Mouse (Mus musculus): Measurements from ENCODE around the gene Bhlhe40. TPM values are rescaled to one million over a fixed set of nuclear protein-coding genes. Genes with fewer than 3 reads are reported as not detected.

Bhlhe40 gene
- polyA plus RNA-seq, 1 experiment from 2014 or later: 20.8 TPM

- H3K36me3 ChIP-seq (ENCODE audit: control insufficient read depth, insufficient read depth, low read length): peaks cover 11% of the 10 kb centered on the region; the same call in 1 of the 2 replicates
- ATAC-seq (ENCODE audit: low read depth) (no peak), DNase-seq (ENCODE audit: low spot score) (no peak)
- no peak overlapping the region for H3K27ac ChIP-seq (replicated peaks; ENCODE audit: low read depth, low read length)
- H3K27me3 ChIP-seq (replicated peaks; ENCODE audit: control insufficient read depth, insufficient read depth, low read length): peaks cover 6% of the 10 kb centered on the region; the same call in 1 of the 2 replicates
- no peaks in the 10 kb centered on the region for H3K9me3 ChIP-seq (ENCODE audit: control insufficient read depth, low read length)
- H3K4me3 ChIP-seq (ENCODE audit: low read depth, low read length): no peak overlapping the region
- H3K4me1 ChIP-seq (ENCODE audit: control insufficient read depth, insufficient read depth, low read length): peaks cover 19% of the 10 kb centered on the region
- WGBS: 79% methylated on average over 5 of the region's 5 CpGs
- no peak overlapping the region for H3K4me2 ChIP-seq (ENCODE audit: low read depth, low read length)
- H3K9ac ChIP-seq (ENCODE audit: low read depth, low read length): no peak overlapping the region
Measured at GRCm38 (mm10) chr6:108665587-108665986, 5.2 kb downstream of the Bhlhe40 start.

GRCm38 (mm10) chr6:108666648-108667488 is 6.4 kb downstream of the Bhlhe40 start:
- WGBS: 86% methylated on average over 12 of the region's 12 CpGs
- Histone ChIP-seq H3K27ac (replicated peaks; ENCODE audit: low read depth, low read length) (no peak overlapping the region), H3K36me3 (ENCODE audit: control insufficient read depth, insufficient read depth, low read length) (peaks cover 11% of the 10 kb centered on the region; the same call in 1 of the 2 replicates)

GRCm38 (mm10) chr6:108667599-108668021 is 7.2 kb downstream of the Bhlhe40 start:
- DNase-seq (ENCODE audit: low spot score): no peak
- H3K36me3 ChIP-seq (ENCODE audit: control insufficient read depth, insufficient read depth, low read length): peaks cover 11% of the 10 kb centered on the region; the same call in 1 of the 2 replicates
- no peaks in the 10 kb centered on the region for H3K9me3 ChIP-seq (ENCODE audit: control insufficient read depth, low read length)
- H3K27me3 ChIP-seq (replicated peaks; ENCODE audit: control insufficient read depth, insufficient read depth, low read length): peaks cover 6% of the 10 kb centered on the region; the same call in 1 of the 2 replicates
- ATAC-seq (ENCODE audit: low read depth): no peak
- 32% methylated on average over 6 of the region's 6 CpGs for WGBS
- H3K4me3 ChIP-seq (ENCODE audit: low read depth, low read length): no peak overlapping the region
- 0 out of 2 replicates have a peak overlapping the region, but pooled peaks have one; percentile 56 for H3K9ac ChIP-seq (ENCODE audit: low read depth, low read length)
- peaks cover 19% of the 10 kb centered on the region for H3K4me1 ChIP-seq (ENCODE audit: control insufficient read depth, insufficient read depth, low read length)
- peak overlapping the region; percentile 69 for H3K27ac ChIP-seq (replicated peaks; ENCODE audit: low read depth, low read length)
- H3K4me2 ChIP-seq (ENCODE audit: low read depth, low read length): peak overlapping the region; percentile 60; the same call in 1 of the 2 replicates

More at GRCm38 (mm10) chr6:108666648-108667488, 6.4 kb downstream of the Bhlhe40 start:
- Histone ChIP-seq H3K4me3 (ENCODE audit: low read depth, low read length) (no peak overlapping the region), H3K9me3 (ENCODE audit: control insufficient read depth, low read length) (no peaks in the 10 kb centered on the region), H3K27me3 (replicated peaks; ENCODE audit: control insufficient read depth, insufficient read depth, low read length) (peaks cover 6% of the 10 kb centered on the region; the same call in 1 of the 2 replicates), H3K4me1 (ENCODE audit: control insufficient read depth, insufficient read depth, low read length) (peaks cover 19% of the 10 kb centered on the region), H3K4me2 (ENCODE audit: low read depth, low read length) (no peak overlapping the region), H3K9ac (ENCODE audit: low read depth, low read length) (no peak overlapping the region)
- ATAC-seq (ENCODE audit: low read depth) (no peak), DNase-seq (ENCODE audit: low spot score) (no peak)

- DNase-seq (ENCODE audit: low spot score) (peak; percentile 95), ATAC-seq (ENCODE audit: low read depth) (peak; percentile 94)
- H3K4me2 ChIP-seq (ENCODE audit: low read depth, low read length): peak overlapping the region; percentile 60
- H3K36me3 ChIP-seq (ENCODE audit: control insufficient read depth, insufficient read depth, low read length): peaks cover 11% of the 10 kb centered on the region; the same call in 1 of the 2 replicates
- H3K27me3 ChIP-seq (replicated peaks; ENCODE audit: control insufficient read depth, insufficient read depth, low read length): peaks cover 6% of the 10 kb centered on the region; the same call in 1 of the 2 replicates
- under 1% methylated on average over 27 of the region's 30 CpGs for WGBS
- H3K27ac ChIP-seq (replicated peaks; ENCODE audit: low read depth, low read length): peak overlapping the region; percentile 69
- H3K4me1 ChIP-seq (ENCODE audit: control insufficient read depth, insufficient read depth, low read length): peaks cover 12% of the 10 kb centered on the region
- H3K4me3 ChIP-seq (ENCODE audit: low read depth, low read length): peak overlapping the region; percentile 25
- H3K9ac ChIP-seq (ENCODE audit: low read depth, low read length): peak overlapping the region; percentile 56
- no peaks in the 10 kb centered on the region for H3K9me3 ChIP-seq (ENCODE audit: control insufficient read depth, low read length)
Measured at GRCm38 (mm10) chr6:108668321-108668786, 7.9 kb downstream of the Bhlhe40 start.

GRCm38 (mm10) chr6:108670276-108670675 is 9.8 kb downstream of the Bhlhe40 start:
- no peak overlapping the region for H3K4me2 ChIP-seq (ENCODE audit: low read depth, low read length)
- 76% methylated on average over 3 of the region's 3 CpGs for WGBS
- no peak for ATAC-seq (ENCODE audit: low read depth)

GRCm38 (mm10) chr6:108670821-108671220 is 10.4 kb downstream of the Bhlhe40 start:
- Histone ChIP-seq H3K36me3 (ENCODE audit: control insufficient read depth, insufficient read depth, low read length) (no peaks in the 10 kb centered on the region), H3K4me2 (ENCODE audit: low read depth, low read length) (no peak overlapping the region), H3K4me3 (ENCODE audit: low read depth, low read length) (no peak overlapping the region), H3K9me3 (ENCODE audit: control insufficient read depth, low read length) (no peaks in the 10 kb centered on the region), H3K9ac (ENCODE audit: low read depth, low read length) (no peak overlapping the region), H3K27me3 (replicated peaks; ENCODE audit: control insufficient read depth, insufficient read depth, low read length) (peaks cover 6% of the 10 kb centered on the region; the same call in 1 of the 2 replicates), H3K27ac (replicated peaks; ENCODE audit: low read depth, low read length) (no peak overlapping the region), H3K4me1 (ENCODE audit: control insufficient read depth, insufficient read depth, low read length) (peaks cover 8% of the 10 kb centered on the region)
- DNase-seq (ENCODE audit: low spot score) (no peak), ATAC-seq (ENCODE audit: low read depth) (no peak)
- 64% methylated on average over 3 of the region's 3 CpGs for whole genome bisulfite sequencing

More at GRCm38 (mm10) chr6:108670276-108670675, 9.8 kb downstream of the Bhlhe40 start:
- Histone ChIP-seq H3K9ac (ENCODE audit: low read depth, low read length) (no peak overlapping the region), H3K4me1 (ENCODE audit: control insufficient read depth, insufficient read depth, low read length) (peaks cover 8% of the 10 kb centered on the region), H3K4me3 (ENCODE audit: low read depth, low read length) (no peak overlapping the region), H3K36me3 (ENCODE audit: control insufficient read depth, insufficient read depth, low read length) (peaks cover 3% of the 10 kb centered on the region; the same call in 1 of the 2 replicates), H3K9me3 (ENCODE audit: control insufficient read depth, low read length) (no peaks in the 10 kb centered on the region), H3K27me3 (replicated peaks; ENCODE audit: control insufficient read depth, insufficient read depth, low read length) (peaks cover 6% of the 10 kb centered on the region; the same call in 1 of the 2 replicates), H3K27ac (replicated peaks; ENCODE audit: low read depth, low read length) (no peak overlapping the region)
- DNase-seq (ENCODE audit: low spot score): no peak

GRCm38 (mm10) chr6:108672094-108672493 is 11.7 kb downstream of the Bhlhe40 start:
- Histone ChIP-seq H3K36me3 (ENCODE audit: control insufficient read depth, insufficient read depth, low read length) (no peaks in the 10 kb centered on the region), H3K4me1 (ENCODE audit: control insufficient read depth, insufficient read depth, low read length) (peaks cover 8% of the 10 kb centered on the region), H3K27ac (replicated peaks; ENCODE audit: low read depth, low read length) (no peak overlapping the region), H3K9me3 (ENCODE audit: control insufficient read depth, low read length) (no peaks in the 10 kb centered on the region), H3K4me3 (ENCODE audit: low read depth, low read length) (no peak overlapping the region), H3K27me3 (replicated peaks; ENCODE audit: control insufficient read depth, insufficient read depth, low read length) (peaks cover 6% of the 10 kb centered on the region; the same call in 1 of the 2 replicates), H3K4me2 (ENCODE audit: low read depth, low read length) (no peak overlapping the region), H3K9ac (ENCODE audit: low read depth, low read length) (no peak overlapping the region)
- WGBS: 81% methylated on average over 8 of the region's 8 CpGs
- ATAC-seq (ENCODE audit: low read depth) (no peak), DNase-seq (ENCODE audit: low spot score) (no peak)

GRCm38 (mm10) chr6:108674221-108674620 is 13.8 kb downstream of the Bhlhe40 start:
- DNase-seq (ENCODE audit: low spot score): no peak

More at GRCm38 (mm10) chr6:108674221-108674620, 13.8 kb downstream of the Bhlhe40 start:
- H3K36me3 ChIP-seq (ENCODE audit: control insufficient read depth, insufficient read depth, low read length): no peaks in the 10 kb centered on the region
- no peaks in the 10 kb centered on the region for H3K4me1 ChIP-seq (ENCODE audit: control insufficient read depth, insufficient read depth, low read length)
- peaks cover 6% of the 10 kb centered on the region; the same call in 1 of the 2 replicates for H3K27me3 ChIP-seq (replicated peaks; ENCODE audit: control insufficient read depth, insufficient read depth, low read length)
- no peak overlapping the region for H3K4me3 ChIP-seq (ENCODE audit: low read depth, low read length)
- no peak for ATAC-seq (ENCODE audit: low read depth)
- H3K9me3 ChIP-seq (ENCODE audit: control insufficient read depth, low read length): no peaks in the 10 kb centered on the region
- no peak overlapping the region for H3K27ac ChIP-seq (replicated peaks; ENCODE audit: low read depth, low read length)
- no peak overlapping the region for H3K4me2 ChIP-seq (ENCODE audit: low read depth, low read length)
- WGBS: 88% methylated on average over 2 of the region's 2 CpGs
- H3K9ac ChIP-seq (ENCODE audit: low read depth, low read length): no peak overlapping the region
